Mouse (Mus musculus) ZHBTc4 (cell line): ENCODE measurements around the gene Acap1.

Experiments
- DNase-seq: peaks from one replicate; pipeline ENCODE4 v3.0.0-alpha.2; 2011; ENCODE audit warnings: low read depth, low spot score

Gene Acap1

DNA sequence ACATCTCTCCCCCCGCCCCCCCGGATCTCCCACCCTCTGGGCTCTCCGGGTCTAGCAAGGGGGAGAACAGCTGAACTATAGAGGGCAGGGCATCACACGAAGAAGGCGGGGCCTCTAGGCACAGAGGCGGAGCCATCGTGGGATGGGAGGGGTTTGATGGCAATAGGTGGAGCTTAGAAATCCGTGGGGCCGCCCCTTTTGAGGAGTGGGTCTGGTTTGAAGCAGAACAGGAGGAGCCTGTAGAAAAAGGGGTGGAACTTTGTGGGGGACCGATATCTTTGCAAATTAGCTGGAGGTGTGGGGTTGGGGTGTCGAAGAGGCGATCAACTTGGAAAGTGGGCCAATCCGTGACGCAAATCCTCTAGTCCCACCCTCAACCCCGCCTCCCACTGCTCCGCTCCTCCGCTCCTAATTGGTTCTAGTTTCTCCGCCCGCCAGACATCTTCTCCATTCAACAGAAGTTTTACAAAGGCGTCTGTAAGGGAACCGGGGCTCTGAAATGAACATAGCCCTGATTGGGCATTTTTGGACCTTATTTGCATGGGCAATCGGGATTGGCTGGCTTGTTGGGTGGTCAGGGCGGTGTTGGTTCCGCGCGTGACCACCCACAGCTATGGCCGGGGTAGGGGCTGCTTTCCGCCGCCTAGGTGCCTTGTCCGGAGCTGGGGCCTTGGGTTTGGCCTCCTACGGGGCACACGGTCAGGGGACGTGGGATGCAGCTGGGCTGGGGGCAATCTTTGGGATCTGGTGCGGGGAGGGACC lies 57.2 kb downstream of the Acap1 start, which contains the start of gene Tmem256:
Gene Tmem256, plus strand, starts transcription at position 563 of the 762 bp plus-strand sequence.
- DNase-seq, result peak; percentile 99

DNA sequence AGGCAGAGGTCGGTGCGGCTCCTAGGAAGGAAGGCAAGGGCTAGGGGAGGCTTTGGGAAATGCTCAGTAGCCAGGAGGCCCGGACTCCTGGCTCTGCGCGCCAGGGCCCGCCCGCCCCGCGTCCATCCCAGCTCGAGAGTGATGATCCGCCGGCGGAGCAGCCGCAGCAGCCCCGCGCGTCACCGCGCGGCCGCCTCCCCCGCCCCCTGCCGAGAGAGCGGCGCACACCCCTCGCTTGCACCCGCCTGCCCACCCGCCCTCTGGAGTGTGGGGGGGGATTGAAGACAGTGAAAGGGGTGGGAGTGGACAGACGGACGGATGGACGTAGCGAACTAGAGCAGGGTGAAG lies 57.8 kb downstream of the Acap1 start, which contains the start of gene Nlgn2:
Gene Nlgn2, minus strand, starts transcription at position 181 of the 348 bp plus-strand sequence.
- no peak for DNase-seq

DNA sequence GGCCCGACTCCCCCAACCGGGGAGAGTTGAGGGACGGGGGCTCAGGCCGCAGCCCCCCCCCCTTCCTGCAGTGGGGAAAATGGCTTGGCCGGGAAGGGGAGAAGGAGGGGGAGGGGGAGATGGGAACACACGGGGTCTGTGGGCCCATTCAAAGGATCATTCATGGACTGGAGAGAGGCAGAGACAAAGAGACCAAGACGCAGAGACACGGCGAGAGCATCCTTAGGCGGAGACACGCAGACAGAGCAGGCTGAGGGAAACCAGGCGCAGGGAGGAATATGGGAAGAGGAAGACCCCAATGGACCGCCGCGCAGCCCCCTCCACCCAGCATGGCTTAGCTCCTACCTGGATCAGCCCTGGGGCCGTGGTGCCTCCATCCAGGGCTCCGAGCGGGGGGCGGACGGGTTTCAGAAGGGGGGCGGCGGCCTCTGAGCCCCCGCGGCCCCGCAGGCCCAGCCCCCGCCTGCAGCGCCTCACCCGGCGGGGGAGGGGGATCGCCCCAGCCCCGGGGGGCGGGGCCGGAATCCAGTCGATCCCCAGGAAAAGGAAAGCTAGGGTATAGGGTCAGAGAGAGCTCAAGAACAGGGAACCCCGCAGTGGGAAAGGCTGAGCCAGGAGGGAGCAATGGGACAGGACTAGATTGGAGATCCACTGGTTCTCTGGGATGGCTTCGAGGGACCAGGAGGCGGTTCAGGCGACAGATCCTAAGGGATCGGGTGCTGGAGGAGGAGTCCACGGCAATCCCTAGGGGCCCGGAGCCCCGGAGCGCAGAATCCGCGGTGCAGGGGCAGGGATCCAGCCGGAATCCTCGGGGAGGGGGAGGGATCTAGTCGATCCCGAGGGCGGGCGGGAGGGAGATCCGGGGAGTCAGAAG lies 58.4 kb downstream of the Acap1 start:
- no peak for DNase-seq

DNA sequence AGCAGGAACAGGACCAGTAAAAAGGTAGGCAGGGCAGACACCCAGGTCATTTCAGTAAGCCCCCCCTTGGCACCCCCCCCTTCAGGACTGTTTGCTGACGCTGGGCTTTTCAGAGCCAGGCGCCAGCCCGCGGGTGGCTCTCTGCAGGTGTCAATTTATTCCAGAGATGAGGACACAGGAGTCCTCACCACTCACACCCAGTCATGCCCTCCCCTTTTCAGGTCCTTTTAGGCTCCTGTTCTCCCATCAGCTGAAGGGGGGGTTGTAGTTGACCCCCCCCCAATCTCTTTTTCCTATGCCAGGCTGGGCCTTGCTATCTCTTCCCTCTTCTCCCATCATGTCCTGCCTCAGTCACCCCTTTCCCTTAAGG lies 59.4 kb downstream of the Acap1 start:
- no peak for DNase-seq

DNA sequence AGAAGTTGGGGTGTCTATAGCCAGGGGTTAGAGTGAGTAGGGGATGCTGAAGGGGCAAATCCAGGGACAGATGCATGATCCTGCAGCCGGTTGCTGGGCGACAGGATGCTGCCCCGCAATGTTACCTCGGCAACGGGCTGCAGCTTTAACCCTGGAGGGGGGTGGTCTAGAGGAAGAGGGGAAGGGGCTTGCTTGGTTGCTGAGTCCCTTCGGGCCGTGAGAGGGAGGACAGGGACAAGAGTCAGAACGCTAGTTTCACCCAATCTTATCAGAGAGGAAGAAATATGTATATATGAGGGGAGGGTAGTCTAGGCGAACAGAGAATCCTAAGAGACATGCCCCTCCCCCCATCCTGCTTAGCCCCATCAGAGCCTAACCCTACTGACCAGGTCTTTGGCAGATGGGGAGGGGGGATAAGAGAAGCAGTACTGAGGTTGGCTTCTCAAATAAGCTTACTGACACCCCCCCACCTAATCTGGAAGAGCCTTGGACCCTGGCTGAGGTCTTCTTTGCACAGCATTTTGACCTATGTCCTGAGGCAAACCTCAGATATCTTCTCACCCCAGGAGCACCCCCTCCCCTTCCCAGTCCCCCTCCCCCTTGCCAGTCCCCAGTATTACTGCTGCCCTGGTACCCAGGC lies 59.9 kb downstream of the Acap1 start:
- no peak for DNase-seq

DNA sequence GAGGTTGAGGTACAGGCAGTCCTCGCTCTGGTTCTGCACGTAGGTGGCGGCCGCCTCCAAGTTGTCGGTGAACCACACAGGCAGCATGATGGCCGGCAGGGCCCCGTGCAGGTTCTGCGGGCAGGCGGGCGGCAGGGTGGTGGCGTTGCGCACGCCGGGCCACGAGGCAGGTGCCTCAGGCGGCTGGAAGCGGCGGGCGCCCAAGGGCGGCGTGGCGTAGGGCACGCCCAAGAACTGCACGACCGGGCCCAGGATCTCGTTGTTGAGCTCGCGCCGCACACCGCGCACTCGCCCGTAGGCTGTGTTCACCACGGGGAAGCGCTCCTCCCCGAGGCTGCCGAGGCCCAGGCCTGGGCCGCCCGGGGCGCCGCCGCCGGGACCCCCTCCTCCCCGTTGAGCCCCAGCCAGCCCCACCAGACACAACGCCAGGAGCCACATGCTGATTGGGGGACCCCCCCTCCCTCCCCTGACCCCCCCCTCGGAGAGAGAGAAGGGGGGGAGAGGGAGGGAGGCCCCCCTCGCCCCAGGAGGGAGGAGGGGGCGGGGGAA lies 61.3 kb downstream of the Acap1 start:
- DNase-seq, result peak; percentile 84

DNA sequence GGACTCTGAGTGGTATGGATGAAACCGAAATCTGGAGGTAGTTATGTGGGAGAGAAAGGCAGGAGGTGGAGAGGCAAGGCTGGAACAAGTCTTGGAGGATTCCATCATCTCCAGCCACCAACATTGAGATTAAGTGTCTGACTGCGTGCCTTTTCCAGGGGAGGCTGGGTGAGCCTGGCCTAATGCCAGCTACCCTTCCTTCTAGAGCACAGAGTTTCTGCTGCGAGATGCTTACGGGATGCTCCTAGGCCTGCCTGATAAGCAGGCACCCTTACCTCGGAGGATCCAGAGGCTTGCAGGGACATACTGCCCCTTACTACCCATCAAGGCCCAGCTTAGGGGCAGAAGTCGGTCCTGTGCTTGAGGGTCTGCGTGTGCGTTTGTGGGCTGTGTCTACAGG lies 61.8 kb downstream of the Acap1 start:
- DNase-seq, result no peak
